Mouse (Mus musculus): ENCODE measurements at regions not wholly inside any gene's neighbourhood (a gene's known extent, or its start where the extent isn't known, plus 50 kb on each side); places are given as distances from the start of the nearest gene placed in this dataset.
A peak's percentile ranks its signal among the peaks of the same experiment; 100 is the strongest.

- DNase-seq (ENCODE audit: low spot score in 2 of 2): no peak
These were observed 201.5 kb upstream of the Dio3 start for GRCm38 (mm10) chr12:110077211-110077884.

- DNase-seq (ENCODE audit: low spot score in 2 of 2): no peak
These were observed 200.8 kb upstream of the Dio3 start for GRCm38 (mm10) chr12:110078081-110078505.

GRCm38 (mm10) chr12:110081831-110082615 is 196.8 kb upstream of the Dio3 start:
- no peak for DNase-seq (ENCODE audit: low spot score in 2 of 2)

GRCm38 (mm10) chr12:110082921-110083320 is 195.9 kb upstream of the Dio3 start:
- DNase-seq (ENCODE audit: low spot score in 2 of 2): no peak

- DNase-seq (ENCODE audit: low spot score in 2 of 2): no peak
These were observed 195.4 kb upstream of the Dio3 start for GRCm38 (mm10) chr12:110083471-110083870.

- no peak for DNase-seq (ENCODE audit: low spot score in 2 of 2)
These were observed 191.9 kb upstream of the Dio3 start for GRCm38 (mm10) chr12:110086921-110087320.

GRCm38 (mm10) chr12:110087812-110088211 is 191.1 kb upstream of the Dio3 start:
- DNase-seq (ENCODE audit: low spot score in 2 of 2): no peak

- no peak for DNase-seq (ENCODE audit: low spot score in 2 of 2)
These were observed 176.7 kb upstream of the Dio3 start for GRCm38 (mm10) chr12:110102186-110102585.

- no peak for DNase-seq (ENCODE audit: low spot score in 2 of 2)
These were observed 166.7 kb upstream of the Dio3 start for GRCm38 (mm10) chr12:110112051-110112722.

- DNase-seq (ENCODE audit: low spot score in 2 of 2): no peak
These were observed 166.2 kb upstream of the Dio3 start for GRCm38 (mm10) chr12:110112723-110113105.

- DNase-seq (ENCODE audit: low spot score in 2 of 2): peak; percentile 48 to 79
These were observed 158.7 kb upstream of the Dio3 start for GRCm38 (mm10) chr12:110120141-110120540.

GRCm38 (mm10) chr12:110122976-110123375 is 155.9 kb upstream of the Dio3 start:
- no peak for DNase-seq (ENCODE audit: low spot score in 2 of 2)

- peak; percentile 36 to 51 for DNase-seq (ENCODE audit: low spot score in 2 of 2)
These were observed 152.3 kb upstream of the Dio3 start for GRCm38 (mm10) chr12:110126525-110126924.

- DNase-seq (ENCODE audit: low spot score in 2 of 2): no peak
These were observed 133.5 kb upstream of the Dio3 start for GRCm38 (mm10) chr12:110145379-110145778.

GRCm38 (mm10) chr12:110154225-110154962 is 124.5 kb upstream of the Dio3 start:
- no peak for DNase-seq (ENCODE audit: low spot score in 2 of 2)

GRCm38 (mm10) chr12:110154963-110155325 is 123.9 kb upstream of the Dio3 start:
- DNase-seq (ENCODE audit: low spot score in 2 of 2): no peak

- no peak for DNase-seq (ENCODE audit: low spot score in 2 of 2)
These were observed 122.4 kb upstream of the Dio3 start for GRCm38 (mm10) chr12:110156441-110156840.

GRCm38 (mm10) chr12:110157998-110158747 is 120.7 kb upstream of the Dio3 start:
- DNase-seq (ENCODE audit: low spot score in 2 of 2): no peak

GRCm38 (mm10) chr12:110161306-110161705 is 117.6 kb upstream of the Dio3 start:
- DNase-seq (ENCODE audit: low spot score in 2 of 2): no peak

GRCm38 (mm10) chr12:110165462-110165861 is 113.4 kb upstream of the Dio3 start:
- no peak for DNase-seq (ENCODE audit: low spot score in 2 of 2)

GRCm38 (mm10) chr12:110168407-110168806 is 110.5 kb upstream of the Dio3 start:
- no peak for DNase-seq (ENCODE audit: low spot score in 2 of 2)
